Mouse (Mus musculus) bone marrow, adult 2 months (tissue): ENCODE data around the gene Cst7.

Experiments
- CTCF ChIP-seq: fragments of 200-500 bp; IDR thresholded peaks from 2 replicates; pipeline ENCODE4 v1.5.1; 2011; ENCODE audit warnings: low read length, control low read depth; ENCODE audit not compliant: control insufficient read depth, insufficient read depth
- POLR2A ChIP-seq: fragments of 200-500 bp; IDR thresholded peaks from 2 replicates; pipeline ENCODE4 v1.6.1; 2011; ENCODE audit warnings: low read depth, mild to moderate bottlenecking, control low read depth, low read length, borderline replicate concordance; ENCODE audit not compliant: control insufficient read depth

- TF ChIP-seq CTCF: no peak
- TF ChIP-seq POLR2A: no peak
These were observed 32.0 kb downstream of the Cst7 start for GRCm38 (mm10) chr2:150602166-150602565.
